Mouse (Mus musculus) erythroid progenitor cell, adult 5-6 weeks (primary cell): ENCODE measurements around the gene Cdc37l1. TPM values are rescaled to one million over a fixed set of nuclear protein-coding genes. Genes with fewer than 3 reads are reported as not detected.

Experiments used
- ATAC-seq: replicated peaks from 2 replicates; pipeline ENCODE4 v1.8.0; 2016; ENCODE audit warnings: moderate number of reproducible peaks, mild to moderate bottlenecking, moderate TSS enrichment, inconsistent platforms; ENCODE audit not compliant: poor library complexity, low FRiP score, severe bottlenecking
- total RNA-seq, 2 experiments: library from RNA; stranded (forward) in 1 of 2; stranded (reverse) in 1 of 2; fragments of 150-400 nt in 1 of 2; fragments of 186-747, 209-891 nt in 1 of 2; gene quantifications; 2 replicates each; pipeline versions ENCODE4 v1.2.3 to v1.2.4; 2015 to 2017; ENCODE audit warnings: low replicate concordance in 2 of 2

Gene Cdc37l1
- total RNA-seq, 2 experiments from 2014 or later = 41.8 to 43.2 TPM

- no peak for ATAC-seq
These were observed 84.7 kb downstream of the Cdc37l1 start for GRCm38 (mm10) chr19:29074802-29075201.

Other genes starting within 250 kb of the Cdc37l1 start
- not detected in 2 replicates for gene Slc1a1, start 155.3 kb upstream of the Cdc37l1 start, total RNA-seq (2015; ENCODE audit: low replicate concordance)
- not detected in 2 replicates for gene Slc1a1, start 155.3 kb upstream of the Cdc37l1 start, total RNA-seq (2017; ENCODE audit: low replicate concordance)
- gene Plpp6, start 26.4 kb upstream of the Cdc37l1 start, total RNA-seq (2015; ENCODE audit: low replicate concordance) = 0.42 and 3.2 TPM in 2 replicates
- gene Plpp6, start 26.4 kb upstream of the Cdc37l1 start, total RNA-seq (2017; ENCODE audit: low replicate concordance) = 1.5 TPM in 1 of 2 replicates, not detected in the other
- not detected in 2 replicates for gene 4430402I18Rik, start 22.6 kb upstream of the Cdc37l1 start, total RNA-seq (2015; ENCODE audit: low replicate concordance)
- not detected in 2 replicates for gene 4430402I18Rik, start 22.6 kb upstream of the Cdc37l1 start, total RNA-seq (2017; ENCODE audit: low replicate concordance)
- gene Ak3, start 57.6 kb downstream of the Cdc37l1 start, total RNA-seq (2015; ENCODE audit: low replicate concordance) = 13.0 and 19.5 TPM in 2 replicates
- 10.4 and 10.8 TPM in 2 replicates for gene Ak3, start 57.6 kb downstream of the Cdc37l1 start, total RNA-seq (2017; ENCODE audit: low replicate concordance)
- gene Rcl1, start 111.0 kb downstream of the Cdc37l1 start, total RNA-seq (2015; ENCODE audit: low replicate concordance) = 7.6 and 13.8 TPM in 2 replicates
- 15.1 and 17.5 TPM in 2 replicates for gene Rcl1, start 111.0 kb downstream of the Cdc37l1 start, total RNA-seq (2017; ENCODE audit: low replicate concordance)